Mouse (Mus musculus): Measurements from ENCODE around the gene Arl2bp.

GRCm38 (mm10) chr8:94706732-94707395 is 40.5 kb downstream of the Arl2bp start:
- TF ChIP-seq CTCF (IDR thresholded peaks at IDR 0.05; ENCODE audit: low read depth) (no peak), EP300 (IDR thresholded peaks at IDR 0.05; ENCODE audit: low read depth) (no peak)
